Mouse (Mus musculus) small intestine, adult 2 months (tissue): Measurements from ENCODE around the gene Acacb. TPM values are rescaled to one million over a fixed set of nuclear protein-coding genes. Genes with fewer than 3 reads are reported as not detected.

ENCODE experiments used
- H3K27ac ChIP-seq: fragments of 200-500 bp; 2 replicates; pipeline ENCODE4 v1.5.1; 2012; ENCODE audit warnings: low read depth, low read length, control low read depth, inconsistent platforms; ENCODE audit not compliant: insufficient read depth
- H3K27me3 ChIP-seq: fragments of 200-500 bp; 2 replicates; pipeline ENCODE4 v1.6.1; 2012; ENCODE audit warnings: mild to moderate bottlenecking, moderate library complexity, low read length, inconsistent platforms; ENCODE audit not compliant: control insufficient read depth, insufficient read depth
- H3K36me3 ChIP-seq: fragments of 200-500 bp; 2 replicates; pipeline ENCODE4 v1.6.1; 2012; ENCODE audit warnings: mild to moderate bottlenecking, low read length, control low read depth, inconsistent platforms; ENCODE audit not compliant: control insufficient read depth, insufficient read depth
- H3K4me1 ChIP-seq: fragments of 200-500 bp; 2 replicates; pipeline ENCODE4 v1.6.1; 2012; ENCODE audit warnings: low read length, inconsistent platforms, mixed read lengths; ENCODE audit not compliant: control insufficient read depth, insufficient read depth, insufficient read length
- H3K4me3 ChIP-seq: fragments of 200-500 bp; 2 replicates; pipeline ENCODE4 v1.5.1; 2012; ENCODE audit warnings: low read depth, mild to moderate bottlenecking, control low read depth, inconsistent platforms, low read length, moderate library complexity
- CTCF ChIP-seq: fragments of 200-500 bp; IDR thresholded peaks from 2 replicates; pipeline ENCODE4 v1.5.1; 2012; ENCODE audit warnings: low read depth, mild to moderate bottlenecking, control low read depth, inconsistent platforms, low read length, moderate library complexity, mixed read lengths; ENCODE audit not compliant: insufficient replicate concordance, insufficient read length; ENCODE audit errors: extremely low read depth
- POLR2A ChIP-seq: fragments of 200-500 bp; IDR thresholded peaks from 2 replicates; pipeline ENCODE4 v1.6.1; 2012; ENCODE audit warnings: low read depth, mild to moderate bottlenecking, control low read depth, inconsistent platforms, low read length, moderate library complexity
- WGBS: fragments of 180-500 bp; shearing (Covaris S2); methylation state at CpG from one replicate; pipeline ENCODE4 v1.1.7; 2018; 5-methylcytosine and 5-hydroxymethylcytosine counted together
- polyA plus RNA-seq: library from polyadenylated mRNA; depleted of rRNA; stranded (reverse); fragments of >200 nt; gene quantifications from 2 replicates; pipeline ENCODE4 v1.2.3, GENCODE M21; 2012

Gene Acacb
- polyA plus RNA-seq, 1 experiment: 3.1 TPM

- TF ChIP-seq CTCF: no peak
- no peak for TF ChIP-seq POLR2A
- Histone ChIP-seq H3K4me1 (0 out of 2 replicates have a peak, but pooled peaks cover 2% of the 10 kb centered on the region), H3K27ac (no peak overlapping the region), H3K4me3 (no peak overlapping the region), H3K36me3 (peaks cover 27% of the 10 kb centered on the region), H3K27me3 (no peaks in the 10 kb centered on the region)
- 78% methylated on average over 5 of the region's 5 CpGs for WGBS
Observed at GRCm38 (mm10) chr5:114115030-114115429, 31.3 kb upstream of the Acacb start.

GRCm38 (mm10) chr5:114116586-114116985 is 29.7 kb upstream of the Acacb start:
- WGBS: 71% methylated on average over 7 of the region's 7 CpGs
- no peak overlapping the region for H3K27ac ChIP-seq
- TF ChIP-seq POLR2A (no peak), CTCF (no peak)
- peaks cover 26% of the 10 kb centered on the region for H3K36me3 ChIP-seq
- no peak overlapping the region for H3K4me3 ChIP-seq
- H3K4me1 ChIP-seq: peaks cover 2% of the 10 kb centered on the region; the same call in 1 of the 2 replicates
- H3K27me3 ChIP-seq: no peaks in the 10 kb centered on the region

- H3K27ac ChIP-seq: no peak overlapping the region
- H3K36me3 ChIP-seq: peaks cover 20% of the 10 kb centered on the region
- 91% methylated on average over 4 of the region's 4 CpGs for WGBS
- peaks cover 2% of the 10 kb centered on the region; the same call in 1 of the 2 replicates for H3K4me1 ChIP-seq
- no peak for TF ChIP-seq CTCF
- TF ChIP-seq POLR2A: no peak
- no peaks in the 10 kb centered on the region for H3K27me3 ChIP-seq
- no peak overlapping the region for H3K4me3 ChIP-seq
Observed at GRCm38 (mm10) chr5:114119806-114120205, 26.5 kb upstream of the Acacb start.

GRCm38 (mm10) chr5:114126008-114126407 is 20.3 kb upstream of the Acacb start:
- Histone ChIP-seq H3K4me1 (peaks cover 3% of the 10 kb centered on the region; the same call in 1 of the 2 replicates), H3K4me3 (no peak overlapping the region), H3K36me3 (peaks cover 15% of the 10 kb centered on the region), H3K27me3 (no peaks in the 10 kb centered on the region), H3K27ac (no peak overlapping the region)
- TF ChIP-seq POLR2A: no peak
- TF ChIP-seq CTCF: no peak
- WGBS: 98% methylated on average over 3 of the region's 3 CpGs

GRCm38 (mm10) chr5:114126499-114127244 is 19.7 kb upstream of the Acacb start:
- Histone ChIP-seq H3K4me3 (no peak overlapping the region), H3K27ac (no peak overlapping the region)
- 86% methylated on average over 7 of the region's 7 CpGs for WGBS

GRCm38 (mm10) chr5:114127374-114128349 is 18.7 kb upstream of the Acacb start, which contains the start of gene Alkbh2:
Alkbh2 (minus strand) TSS chr5:114128218.
- Histone ChIP-seq H3K4me1 (peaks cover 3% of the 10 kb centered on the region; the same call in 1 of the 2 replicates), H3K27me3 (no peaks in the 10 kb centered on the region), H3K4me3 (peak within 1 kb of the TSS; percentile 70), H3K36me3 (peaks cover 7% of the 10 kb centered on the region; the same call in 1 of the 2 replicates), H3K27ac (peak within 1 kb of the TSS; percentile 60)
- WGBS: 2% methylated on average over 69 of the region's 69 CpGs
- TF ChIP-seq POLR2A: peak; percentile 42
- peak; percentile 90 for TF ChIP-seq CTCF

More at GRCm38 (mm10) chr5:114126499-114127244, 19.7 kb upstream of the Acacb start:
- TF ChIP-seq POLR2A (no peak), CTCF (no peak)
- Histone ChIP-seq H3K27me3 (no peaks in the 10 kb centered on the region), H3K4me1 (peaks cover 3% of the 10 kb centered on the region; the same call in 1 of the 2 replicates), H3K36me3 (peaks cover 9% of the 10 kb centered on the region; the same call in 1 of the 2 replicates)
